Mouse (Mus musculus) layer of hippocampus, postnatal 14 days (tissue): ENCODE measurements at regions not wholly inside any gene's neighbourhood (a gene's known extent, or its start where the extent isn't known, plus 50 kb on each side); places are given as distances from the start of the nearest gene placed in this dataset.

ENCODE experiments used
- DNase-seq, 2 experiments: peaks; one replicate each; pipeline ENCODE4 v3.0.0; 2021 to 2022; ENCODE audit warnings: low spot score in 2 of 2, mixed read lengths in 1 of 2

GRCm38 (mm10) chr12:51128274-51128673 is 219.6 kb upstream of the G2e3 start:
- peak in 1 of 2 experiments; percentile 31 for DNase-seq

GRCm38 (mm10) chr12:51118781-51119180 is 229.1 kb upstream of the G2e3 start:
- DNase-seq, result peak in 1 of 2 experiments; percentile 17

- DNase-seq, result peak; percentile 93 to 99
Measured at GRCm38 (mm10) chr12:51118021-51118694, 229.7 kb upstream of the G2e3 start.

- DNase-seq, result no peak
Measured at GRCm38 (mm10) chr12:51117436-51118020, 230.3 kb upstream of the G2e3 start.

- no peak for DNase-seq
Measured at GRCm38 (mm10) chr12:51111811-51112210, 236.1 kb upstream of the G2e3 start.

DNA sequence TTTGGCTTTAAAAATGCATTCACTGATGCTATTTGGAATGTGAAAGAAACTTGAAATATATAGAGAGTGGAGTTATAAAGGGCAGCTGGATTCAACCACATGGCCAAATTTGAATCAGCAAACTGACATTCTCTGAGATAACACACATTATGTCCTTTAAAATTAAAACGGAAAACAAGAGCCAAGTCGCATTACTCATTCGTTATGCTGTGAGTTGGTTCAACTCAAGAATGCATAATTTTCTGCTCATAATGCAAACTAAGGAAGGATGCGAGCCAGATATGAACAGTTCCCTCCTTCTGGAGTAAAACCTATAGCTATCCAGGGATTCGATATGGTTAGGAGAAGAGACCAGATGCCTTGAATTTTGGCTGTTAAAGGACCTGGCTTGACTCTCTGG is 239.8 kb upstream of the G2e3 start:
- no peak for DNase-seq

DNA sequence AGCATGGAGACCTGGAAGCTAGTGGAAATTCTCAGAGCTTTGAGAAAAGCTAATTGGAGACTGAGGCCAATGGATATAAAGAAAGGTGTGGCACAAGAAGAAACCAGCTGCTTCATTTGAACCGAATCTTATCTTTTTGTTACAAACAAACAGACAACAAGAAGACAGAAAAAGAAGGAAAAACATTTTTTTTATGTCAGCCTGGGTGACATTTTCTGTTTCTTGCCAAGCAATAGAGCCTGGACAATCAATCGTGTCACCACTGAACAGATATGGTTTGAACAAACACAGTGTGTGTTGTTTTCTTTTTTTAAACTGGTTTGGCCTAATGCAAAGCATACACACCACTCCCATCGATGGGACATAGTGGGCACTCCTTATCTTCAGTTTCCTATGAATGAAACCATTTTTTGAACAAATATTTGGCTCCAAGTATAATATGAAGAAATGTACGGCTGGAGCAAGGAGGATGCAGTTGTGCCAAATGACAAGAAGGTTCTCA is 244.3 kb upstream of the G2e3 start:
- no peak for DNase-seq

DNA sequence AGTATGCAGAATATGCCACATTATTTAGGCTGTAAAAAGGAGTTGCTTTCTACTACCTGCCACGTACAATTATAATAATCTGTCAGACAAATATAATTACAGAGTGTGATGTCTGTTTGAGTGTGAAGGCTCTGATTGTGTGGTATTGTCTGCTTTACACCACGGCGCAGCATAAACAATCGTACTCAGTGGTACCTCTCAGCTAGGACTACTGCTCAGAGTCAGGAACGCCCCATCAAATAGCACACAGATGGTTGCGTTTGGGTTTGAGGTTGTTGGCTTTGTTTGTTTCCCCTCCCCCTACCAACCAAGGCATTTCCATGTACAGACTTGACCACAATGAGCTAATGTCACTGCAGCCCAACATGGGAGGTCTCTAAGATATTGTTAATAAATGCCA is 246.2 kb upstream of the G2e3 start:
- DNase-seq, result no peak

DNA sequence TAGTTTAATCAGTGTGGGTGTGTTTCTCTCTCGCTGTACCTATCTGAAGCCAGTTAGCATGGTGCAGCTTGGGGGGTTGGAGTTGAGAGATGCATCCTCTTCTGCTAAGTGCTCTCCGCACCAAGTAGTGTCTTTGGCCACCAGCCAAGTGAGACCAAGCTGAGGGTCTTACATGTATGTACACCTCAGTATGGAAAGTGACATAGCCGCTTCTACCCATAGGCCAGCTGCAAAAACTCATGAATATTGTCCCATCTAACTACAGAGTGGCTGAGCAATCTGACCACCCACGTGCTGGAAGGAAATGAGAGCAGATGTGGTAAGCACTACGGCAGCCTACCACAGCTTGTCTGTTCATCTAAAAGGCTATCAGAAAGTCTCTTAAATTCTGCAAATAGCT is 247.0 kb upstream of the G2e3 start:
- peak in 1 of 2 experiments; percentile 49 for DNase-seq

DNA sequence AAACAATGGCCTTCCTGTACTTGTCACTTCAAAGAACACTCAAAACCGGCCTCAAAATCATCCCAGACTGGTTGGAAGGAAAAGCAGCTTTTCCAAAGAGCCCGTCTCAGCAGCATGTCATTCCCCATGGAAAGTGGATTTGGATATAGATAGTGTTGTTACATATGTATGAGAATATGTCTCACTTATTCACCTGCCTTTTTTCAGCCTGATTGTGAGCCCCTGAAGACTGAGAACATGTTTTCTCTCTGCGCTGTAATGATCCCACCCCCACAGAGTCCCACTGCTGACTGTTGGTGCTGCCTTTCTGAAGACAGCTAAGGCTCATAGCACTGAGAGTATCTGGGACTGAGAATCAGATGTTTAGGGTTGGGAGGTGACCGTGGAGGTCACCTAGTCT is 251.9 kb upstream of the G2e3 start:
- no peak for DNase-seq

DNA sequence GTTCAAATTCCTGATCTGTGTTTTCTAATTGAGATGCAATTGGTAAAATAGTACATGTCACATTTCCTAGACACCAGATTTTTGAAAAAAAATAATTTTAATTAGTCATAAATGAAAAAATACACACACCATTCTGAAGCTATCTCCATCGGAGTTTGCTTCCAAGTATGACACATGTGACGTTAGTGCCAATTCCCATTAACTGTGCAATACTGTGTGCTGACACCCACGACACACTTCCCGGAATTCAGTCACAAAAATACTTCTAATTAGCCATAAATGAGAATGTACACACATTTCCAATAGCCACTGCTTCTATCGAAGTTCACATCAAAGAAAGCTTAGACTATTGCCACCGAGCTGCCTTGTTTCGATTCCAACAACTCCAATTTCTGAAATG is 258.5 kb upstream of the G2e3 start:
- DNase-seq, result peak in 1 of 2 experiments; percentile 34

DNA sequence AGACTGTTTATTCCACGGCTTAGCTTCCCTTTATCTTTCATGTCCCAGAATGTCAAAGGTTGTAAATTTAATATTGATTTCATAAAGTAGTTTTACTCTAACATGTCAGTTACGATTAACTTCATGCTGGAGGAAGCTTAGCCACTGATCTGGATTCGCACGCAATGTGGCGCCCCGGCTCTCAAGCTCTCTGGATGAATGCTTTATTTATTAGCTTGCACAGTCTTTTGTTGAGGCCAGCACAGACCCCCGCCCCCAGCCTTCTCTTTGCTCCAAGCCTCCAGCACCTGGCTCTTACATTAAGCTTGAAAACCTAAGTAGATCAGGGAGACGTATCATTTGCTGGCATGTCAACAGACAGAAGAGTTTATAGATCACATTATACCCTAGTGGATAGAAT is 266.1 kb upstream of the G2e3 start:
- DNase-seq, result no peak

DNA sequence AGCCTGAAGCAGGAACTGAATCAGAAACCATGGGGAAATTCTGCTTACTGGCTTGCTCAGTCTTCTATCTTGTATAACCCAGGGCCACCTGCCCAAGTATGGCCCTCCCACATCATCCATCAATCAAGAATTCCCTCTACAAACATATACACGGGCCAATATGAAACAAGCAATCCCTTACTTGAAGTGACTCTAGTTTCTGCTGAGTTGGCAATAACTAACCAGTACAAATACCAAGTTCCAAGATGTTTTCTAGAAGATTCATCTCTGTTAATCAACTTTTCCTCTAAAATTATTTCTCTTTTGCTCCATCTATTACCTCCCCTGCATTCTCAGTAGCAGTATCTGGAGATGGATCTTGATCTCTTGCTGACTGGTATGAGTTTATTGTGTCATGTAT is 274.4 kb upstream of the G2e3 start:
- no peak for DNase-seq

DNA sequence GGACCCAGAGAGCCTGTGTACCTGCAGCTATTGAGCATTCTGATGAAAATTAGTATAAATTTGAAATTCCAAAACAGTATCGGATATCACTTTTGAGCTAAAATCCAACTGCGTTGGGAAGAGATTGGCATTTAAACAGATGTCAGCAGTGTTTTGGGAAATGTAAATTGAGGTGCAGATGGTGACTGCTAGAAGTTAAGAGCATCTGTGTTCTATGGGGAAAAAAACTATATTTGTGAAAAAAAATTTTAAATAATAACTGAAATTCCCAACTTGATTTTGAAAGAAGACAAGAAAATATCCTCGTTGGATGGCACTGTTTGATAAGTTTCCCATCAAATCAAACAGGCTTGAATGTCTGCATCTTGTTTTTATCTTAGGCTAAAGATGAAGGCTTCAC is 286.9 kb upstream of the G2e3 start:
- peak in 1 of 2 experiments; percentile 69 for DNase-seq

DNA sequence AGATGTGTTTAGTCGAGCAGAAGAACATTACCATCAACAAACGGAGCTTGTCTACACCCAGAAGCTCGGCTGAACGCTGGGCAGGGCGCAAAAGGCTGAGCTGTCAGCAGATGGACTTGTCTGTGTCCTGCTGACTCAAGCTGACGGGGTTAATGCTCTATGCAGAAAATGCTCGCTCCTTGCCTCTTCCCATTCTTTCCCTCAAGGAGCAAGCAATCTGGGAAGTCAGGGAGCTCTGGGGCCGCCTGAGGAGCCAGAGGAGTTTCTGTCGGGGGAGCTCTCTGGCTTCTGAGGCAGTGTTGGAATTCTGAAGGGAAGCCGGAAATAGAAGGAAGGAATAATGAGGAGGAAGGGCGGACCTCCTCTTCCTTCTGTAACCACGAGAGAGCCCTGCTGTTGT is 289.3 kb upstream of the G2e3 start:
- DNase-seq, result peak; percentile 24 to 26

DNA sequence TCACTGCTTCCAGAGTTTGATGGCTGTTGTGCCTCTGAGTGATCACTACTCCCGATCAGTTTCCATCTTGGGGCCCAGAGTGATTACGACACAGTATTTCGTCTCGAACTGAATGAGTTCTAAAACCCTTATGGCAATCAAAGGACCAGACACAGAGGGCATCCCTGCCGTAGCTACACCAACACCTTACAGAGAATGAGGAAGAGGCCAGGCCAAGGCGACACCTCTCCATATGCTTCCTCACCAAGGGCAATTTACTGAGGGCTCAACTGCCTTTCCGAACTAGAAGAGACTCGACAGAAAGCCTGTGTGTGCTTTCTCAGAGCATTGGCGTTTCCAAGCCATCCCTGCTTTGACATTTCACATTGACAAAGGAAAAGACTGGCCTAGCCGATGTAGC is 289.8 kb upstream of the G2e3 start:
- no peak for DNase-seq

GRCm38 (mm10) chr12:51047116-51047515 is 300.7 kb upstream of the G2e3 start:
- DNase-seq, result no peak

GRCm38 (mm10) chr12:51045437-51045836 is 302.4 kb upstream of the G2e3 start:
- DNase-seq, result no peak

- DNase-seq, result no peak
Measured at GRCm38 (mm10) chr12:51045020-51045419, 302.8 kb upstream of the G2e3 start.

DNA sequence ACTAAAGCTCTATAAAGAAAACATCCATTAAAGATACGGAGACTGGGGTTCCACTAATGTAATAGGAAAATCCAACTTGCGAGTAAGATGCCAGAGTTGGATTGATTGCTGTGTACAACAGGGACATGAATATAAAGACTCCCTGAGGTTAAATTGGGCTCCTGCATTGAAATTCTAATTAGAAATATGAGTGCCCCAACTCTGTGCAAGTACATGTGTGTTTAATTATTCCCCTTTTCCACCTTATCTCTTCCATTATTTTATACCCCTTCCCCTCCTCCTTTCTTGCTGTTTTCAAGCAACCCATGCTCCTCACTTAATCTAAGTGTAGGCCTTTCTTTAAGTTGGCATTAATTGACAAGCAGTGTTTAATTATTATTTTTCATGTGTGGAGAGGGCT is 315.7 kb upstream of the G2e3 start:
- DNase-seq, result no peak

- DNase-seq, result no peak
Measured at GRCm38 (mm10) chr12:51028601-51029174, 319.2 kb upstream of the G2e3 start.

DNA sequence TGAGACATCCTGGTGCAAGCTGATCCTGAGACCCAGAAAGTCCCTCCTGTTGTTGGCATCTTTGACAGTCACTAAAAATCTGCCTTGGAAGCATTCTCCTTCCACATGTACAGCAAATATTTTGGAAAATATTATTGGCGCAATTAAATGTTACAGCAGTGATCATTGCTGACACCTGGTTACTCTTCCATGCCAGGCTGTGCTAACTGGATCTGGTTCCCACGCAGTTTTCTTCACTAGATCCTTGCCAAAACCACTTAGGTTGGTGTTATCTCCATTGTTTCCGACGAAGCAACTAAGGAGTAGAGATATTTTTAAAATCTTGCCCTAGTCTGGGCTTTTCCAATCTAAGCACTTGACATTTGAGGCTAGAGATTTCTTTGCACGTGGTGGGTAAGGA is 321.8 kb upstream of the G2e3 start:
- DNase-seq, result peak; percentile 43 to 68

DNA sequence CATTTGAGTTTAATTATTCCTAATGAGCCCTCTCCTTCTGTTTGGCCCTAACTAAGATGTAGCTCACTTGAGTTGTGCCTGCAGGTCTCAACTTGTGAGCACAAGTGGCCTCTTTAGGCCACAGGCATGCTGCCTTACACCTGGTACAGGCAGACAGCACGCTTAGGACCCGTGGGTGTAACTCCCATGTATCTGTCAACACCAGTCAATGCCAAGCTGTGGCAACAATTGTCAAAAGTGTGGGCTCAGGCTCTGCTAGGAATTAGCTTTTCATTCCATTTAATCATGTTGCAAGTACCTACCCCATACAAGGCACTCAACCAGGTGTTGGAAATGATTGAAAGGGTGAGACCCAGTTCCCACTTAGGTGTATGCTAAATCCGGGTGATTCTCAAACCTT is 322.3 kb upstream of the G2e3 start:
- peak in 1 of 2 experiments; percentile 58 for DNase-seq
